Mouse (Mus musculus): Measurements from ENCODE around the gene Cstf3. TPM values are rescaled to one million over a fixed set of nuclear protein-coding genes. Genes with fewer than 3 reads are reported as not detected.

Cstf3 gene
- polyA plus RNA-seq, 1 experiment from 2014 or later, result 112 TPM

Other genes with a start within 250 kb of the Cstf3 start
- gene D430041D05Rik, start 179.5 kb upstream of the Cstf3 start, polyA plus RNA-seq (2016; fragmentation: Nextera tagmentation; extraction: Ambion mirVana), result 3.2 TPM in 2 replicates
- gene Hipk3, start 96.1 kb upstream of the Cstf3 start, polyA plus RNA-seq (2016; fragmentation: Nextera tagmentation; extraction: Ambion mirVana), result 9.4 and 11.3 TPM in 2 replicates
- 68.4 and 73.4 TPM in 2 replicates for gene Tcp11l1, start 121.6 kb downstream of the Cstf3 start, polyA plus RNA-seq (2016; fragmentation: Nextera tagmentation; extraction: Ambion mirVana)
- gene Pin1rt1, start 125.9 kb downstream of the Cstf3 start, polyA plus RNA-seq (2016; fragmentation: Nextera tagmentation; extraction: Ambion mirVana), result not detected in 2 replicates
- gene Depdc7, start 152.4 kb downstream of the Cstf3 start, polyA plus RNA-seq (2016; fragmentation: Nextera tagmentation; extraction: Ambion mirVana), result 3.4 and 3.8 TPM in 2 replicates
- gene Qser1, start 226.2 kb downstream of the Cstf3 start, polyA plus RNA-seq (2016; fragmentation: Nextera tagmentation; extraction: Ambion mirVana), result 11.0 and 12.9 TPM in 2 replicates